Mouse (Mus musculus): ENCODE measurements at regions not wholly inside any gene's neighbourhood (a gene's known extent, or its start where the extent isn't known, plus 50 kb on each side); places are given as distances from the start of the nearest gene placed in this dataset.

DNA sequence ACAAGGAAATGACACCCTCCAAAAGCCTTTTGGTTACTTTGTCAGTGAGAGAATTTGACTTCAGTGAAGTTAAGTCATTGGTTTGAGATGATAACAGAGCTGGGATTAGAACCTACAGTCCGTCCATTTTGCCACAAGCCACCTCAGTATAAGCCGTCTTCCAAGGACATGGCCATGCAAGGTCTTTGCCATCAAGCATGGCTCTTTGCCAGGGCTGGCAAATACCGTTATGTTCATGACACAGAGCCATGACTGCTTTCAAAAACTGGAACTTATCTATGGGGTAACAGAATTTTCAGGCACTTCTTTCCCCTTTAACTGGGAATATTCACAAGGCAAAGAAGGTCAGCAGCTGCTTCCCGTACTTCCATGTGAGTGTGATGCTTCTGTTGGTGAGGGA is 441.9 kb upstream of the Fam19a5 start:
- peak; percentile 42 for DNase-seq

DNA sequence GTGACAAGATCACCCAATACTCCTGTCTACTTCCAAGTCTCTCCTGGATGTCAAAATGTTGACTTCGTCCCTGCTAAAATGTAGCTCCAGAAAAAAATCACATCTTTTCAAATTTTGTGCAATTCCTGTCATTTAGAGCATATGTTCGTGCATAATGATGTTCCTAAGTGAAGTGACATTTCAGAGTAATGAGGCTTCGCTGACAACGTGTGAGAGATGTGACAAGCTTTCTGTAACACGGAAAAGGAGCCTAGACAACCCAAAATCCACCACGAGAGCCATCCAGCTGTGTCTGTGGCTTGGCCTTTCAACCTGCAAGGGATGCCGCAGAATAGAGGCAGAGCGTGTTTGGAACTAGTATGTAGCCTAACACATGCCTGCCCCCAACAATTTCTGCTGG is 438.1 kb upstream of the Fam19a5 start:
- no peak for DNase-seq

DNA sequence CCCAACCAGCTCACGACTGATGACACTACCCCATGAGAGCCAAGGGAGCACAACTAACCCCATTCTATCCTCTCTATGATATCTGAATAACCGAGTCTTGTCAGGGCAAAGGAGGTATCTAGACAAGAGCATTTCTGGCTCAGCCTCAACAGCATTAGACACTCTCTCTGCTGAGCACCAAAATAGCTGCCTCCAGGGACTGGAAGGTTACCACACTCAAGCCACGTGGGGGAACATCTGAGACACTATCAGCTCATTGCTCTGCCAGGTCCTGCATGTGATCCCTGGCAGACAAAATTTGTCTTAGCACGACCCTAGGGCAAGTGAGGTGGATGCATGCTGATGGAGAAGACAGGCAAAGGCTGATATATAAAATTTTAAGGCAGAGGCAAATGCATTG is 436.4 kb upstream of the Fam19a5 start:
- no peak for DNase-seq

DNA sequence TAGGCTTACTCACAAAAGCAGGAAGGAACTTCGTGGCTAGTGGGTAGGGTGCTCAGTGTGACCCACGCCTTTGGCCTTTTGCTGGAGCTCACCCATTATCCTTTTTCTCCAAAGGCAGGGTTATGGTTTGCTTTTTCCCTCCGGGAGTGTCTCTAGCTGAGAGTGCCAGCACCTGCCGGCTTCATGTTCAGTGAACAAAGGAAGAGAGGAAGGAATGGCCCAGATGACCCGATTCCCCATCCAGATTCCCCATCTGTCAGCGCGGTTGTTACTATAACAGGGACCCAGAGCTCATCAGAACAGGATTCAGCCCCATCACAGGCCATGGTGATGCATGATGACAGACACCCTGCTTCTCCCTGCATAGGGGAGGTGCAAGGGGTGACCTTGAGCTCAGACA is 435.7 kb upstream of the Fam19a5 start:
- no peak for DNase-seq

DNA sequence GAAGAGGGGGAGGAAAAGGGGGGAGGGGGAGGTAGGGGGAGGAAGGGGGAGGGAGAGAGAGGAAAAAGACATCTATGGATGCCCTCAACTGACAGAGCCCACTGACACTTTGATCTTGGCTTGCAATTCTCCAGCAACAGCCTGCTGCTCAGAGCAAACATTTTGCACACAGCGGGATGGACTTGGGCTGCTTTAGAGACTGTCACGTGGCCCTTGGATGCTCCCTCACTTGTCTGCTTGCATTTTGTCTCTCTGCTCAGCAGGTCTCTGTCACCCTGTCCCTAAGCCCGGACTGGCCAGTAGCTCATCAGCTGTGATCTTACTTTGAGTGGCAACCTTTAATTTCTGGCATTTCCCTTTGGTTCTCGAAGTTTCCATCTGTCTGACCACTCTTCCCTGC is 421.4 kb upstream of the Fam19a5 start:
- DNase-seq = no peak

DNA sequence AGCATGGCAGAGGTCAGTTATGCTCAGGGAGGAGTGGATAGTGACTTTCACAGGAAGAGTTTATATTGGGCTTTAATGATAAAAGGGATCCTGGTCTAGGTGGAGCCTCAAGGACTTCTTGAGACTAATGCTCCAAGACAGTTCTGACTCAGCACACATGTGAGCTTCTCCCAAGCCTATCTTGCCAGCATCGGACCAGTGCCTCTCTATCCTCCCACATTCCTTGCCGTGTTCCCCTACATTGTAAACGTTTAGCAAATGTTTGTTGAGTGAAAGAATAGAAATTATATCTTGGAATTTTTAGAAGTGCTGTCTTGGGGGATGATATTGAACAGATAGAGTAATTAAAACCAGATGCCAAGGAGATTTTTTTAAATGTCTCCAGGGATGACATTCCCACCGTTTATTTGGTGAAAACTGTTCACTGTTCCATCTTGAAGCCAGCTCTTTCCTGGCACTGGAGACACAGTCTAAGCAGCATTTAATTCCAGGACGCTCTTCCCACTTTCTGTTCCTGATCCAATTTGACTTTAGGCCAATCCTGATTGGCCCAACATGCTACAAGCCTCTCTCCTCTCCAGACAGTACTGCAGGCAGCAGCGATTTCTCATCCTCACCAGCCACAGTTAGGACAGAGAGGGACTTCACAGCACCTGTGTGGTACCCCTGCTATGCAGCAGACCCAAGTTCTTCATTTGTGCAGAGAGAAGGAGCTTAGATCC is 418.5 kb upstream of the Fam19a5 start:
- no peak for DNase-seq

DNA sequence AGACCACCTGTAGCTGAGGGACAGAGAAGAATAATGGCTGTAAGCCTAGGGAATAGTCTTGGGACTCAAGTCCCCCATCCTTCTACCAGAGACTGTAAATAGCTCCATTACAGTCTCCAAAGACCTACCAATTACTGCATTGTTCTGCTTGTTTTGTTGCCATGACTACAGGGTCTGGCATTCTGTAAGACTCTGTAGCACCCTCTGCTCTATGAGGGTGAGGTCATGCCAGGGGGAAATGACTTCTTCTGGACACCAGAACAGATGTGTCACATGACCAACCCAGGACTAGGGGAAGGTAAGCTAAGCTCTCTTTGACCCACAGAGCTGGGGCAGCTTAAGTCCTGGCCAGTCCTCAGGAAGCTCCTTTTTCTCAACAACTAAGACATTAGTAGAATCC is 405.2 kb upstream of the Fam19a5 start:
- no peak for DNase-seq

DNA sequence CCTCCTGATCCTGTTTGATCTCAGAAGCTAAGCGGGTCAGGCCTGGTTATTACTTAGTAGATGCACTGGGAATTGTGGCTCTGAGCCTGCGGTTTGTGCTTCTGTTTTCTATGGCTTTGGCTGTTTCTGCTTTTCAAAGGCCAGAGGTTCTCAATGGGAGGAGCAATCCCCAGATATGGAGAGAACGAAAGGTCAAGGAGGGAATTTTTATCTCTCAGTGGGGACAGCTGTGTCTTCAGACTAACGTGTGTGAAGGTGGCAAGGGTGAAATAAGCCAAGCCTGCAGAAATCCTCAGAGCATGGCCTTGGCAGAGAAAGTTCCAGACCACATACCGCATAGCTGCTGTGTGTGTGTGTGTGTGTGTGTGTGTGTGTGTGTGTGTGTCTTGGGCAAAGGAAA is 375.0 kb upstream of the Fam19a5 start:
- DNase-seq = peak; percentile 35

DNA sequence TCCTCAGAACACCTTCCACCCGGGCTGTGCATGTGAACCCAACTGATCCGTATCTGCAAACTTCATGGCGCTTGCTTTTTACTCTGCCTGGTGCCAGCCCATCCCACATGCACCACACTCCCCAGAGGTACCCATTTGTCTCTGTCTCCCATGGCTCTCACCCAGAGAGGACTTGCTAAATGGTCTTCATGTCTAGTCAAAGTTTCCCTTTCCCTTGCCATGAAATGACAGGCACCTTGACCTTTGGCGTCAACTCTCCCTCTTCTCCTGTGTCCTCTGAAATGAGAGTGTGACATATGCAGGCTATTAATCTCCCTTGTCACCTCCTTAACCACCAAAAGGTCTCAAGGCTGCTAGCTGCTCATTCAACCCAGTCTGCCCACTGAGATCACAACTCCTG is 373.2 kb upstream of the Fam19a5 start:
- DNase-seq = peak; percentile 57

DNA sequence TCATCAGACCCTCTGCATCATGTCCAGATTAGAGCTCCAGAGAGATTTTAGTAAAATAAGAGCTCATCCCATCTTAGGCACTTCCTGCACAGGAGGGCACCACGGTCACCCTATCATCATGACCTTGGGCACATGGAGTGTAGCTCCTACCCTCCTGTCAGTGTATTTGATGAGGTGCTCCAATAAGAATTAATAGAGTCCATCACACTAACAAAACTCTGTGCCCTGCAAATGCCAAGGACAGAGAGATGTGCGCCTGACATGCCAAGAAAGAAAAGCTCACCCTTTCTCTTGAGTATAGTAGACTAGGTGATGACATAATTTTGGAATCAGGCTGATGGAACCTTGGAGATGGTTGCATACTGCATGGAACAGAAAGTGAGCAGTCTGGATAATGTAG is 371.0 kb upstream of the Fam19a5 start:
- DNase-seq = no peak

DNA sequence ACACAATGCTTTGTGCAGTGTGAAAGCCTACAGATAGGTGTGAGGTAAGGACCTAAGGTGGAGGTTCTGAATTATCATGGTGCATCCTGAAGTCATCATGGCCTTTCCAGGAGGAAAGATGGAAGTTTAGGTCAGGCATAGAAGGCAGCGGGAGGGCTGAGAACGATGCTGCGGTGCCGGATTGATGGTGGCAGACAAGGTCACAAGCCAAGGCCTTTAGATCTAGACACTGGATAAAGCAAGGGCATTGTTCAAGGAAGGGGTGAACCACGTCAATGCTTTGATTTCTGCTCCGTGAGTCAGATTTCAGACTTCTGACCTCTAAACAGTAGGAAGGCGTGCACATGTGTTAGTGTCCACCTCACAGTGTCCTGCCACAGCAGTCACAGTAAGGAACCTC is 365.5 kb upstream of the Fam19a5 start:
- peak; percentile 54 for DNase-seq

DNA sequence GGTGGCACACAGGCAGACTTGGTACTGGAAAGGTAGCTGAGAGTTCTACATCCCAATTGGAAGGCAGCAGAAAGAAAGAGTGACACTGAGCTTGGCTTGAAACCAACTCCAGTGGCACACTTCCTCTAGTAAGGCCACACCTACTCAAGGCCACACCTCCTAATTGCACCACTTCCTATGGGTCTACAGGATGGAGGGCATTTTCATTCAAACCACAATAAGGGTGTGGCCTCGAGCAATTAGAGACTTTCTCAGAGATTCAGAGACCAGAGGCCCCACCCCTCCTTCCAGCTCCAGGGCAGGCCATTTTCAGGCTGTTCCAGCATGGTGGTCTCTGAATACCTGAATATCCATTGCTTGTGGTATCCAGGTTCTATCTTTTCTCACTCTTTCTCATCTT is 363.3 kb upstream of the Fam19a5 start:
- no peak for DNase-seq

DNA sequence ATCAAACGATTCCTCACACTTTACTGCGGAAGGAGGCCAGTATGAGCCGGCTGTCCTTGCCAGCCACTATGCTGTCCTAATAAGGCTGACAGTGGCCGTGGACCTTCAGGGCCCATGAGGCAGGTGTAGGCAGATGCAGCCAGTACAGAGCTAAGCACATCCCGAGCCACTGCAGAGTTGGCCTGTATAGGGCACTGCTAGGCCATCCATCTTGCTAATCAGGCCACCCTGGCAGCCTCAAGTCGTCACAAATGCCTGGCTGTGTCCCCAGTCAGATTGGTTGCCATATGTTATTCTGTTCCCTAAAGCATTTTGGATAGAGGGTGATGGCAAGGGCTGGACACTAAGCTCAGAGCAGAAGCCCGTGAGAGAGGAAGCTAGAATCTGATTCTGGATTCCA is 359.9 kb upstream of the Fam19a5 start:
- DNase-seq = no peak

DNA sequence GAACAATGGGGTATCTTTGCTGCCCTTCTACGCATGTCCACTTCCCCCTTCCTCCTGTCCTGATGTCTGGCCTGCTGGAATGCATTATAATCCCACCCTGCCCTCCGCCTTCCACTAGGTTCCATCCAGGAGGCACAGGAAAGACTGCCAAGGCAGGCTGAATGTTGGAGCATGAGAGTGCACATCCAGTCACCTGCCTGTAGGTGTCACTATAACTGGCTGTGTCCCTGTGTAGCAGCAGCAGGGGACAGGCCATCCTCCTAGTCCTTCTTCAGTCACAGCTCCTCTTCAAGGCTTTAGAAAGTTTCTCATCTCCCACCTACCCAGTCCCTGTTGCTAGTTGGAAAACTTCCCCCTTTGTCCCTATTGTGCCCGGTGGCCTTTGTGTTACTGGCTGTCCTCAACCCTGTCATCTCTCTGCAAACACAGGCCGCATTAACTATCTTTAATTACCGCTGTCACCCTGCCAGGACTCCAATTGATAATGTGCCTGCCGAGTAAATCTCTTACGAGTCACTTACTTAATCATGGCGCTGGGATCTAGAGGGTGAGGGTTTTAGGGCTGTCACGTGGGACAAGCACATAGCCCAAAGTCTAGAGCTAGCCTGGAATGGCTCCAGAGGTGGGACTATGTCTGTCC is 355.2 kb upstream of the Fam19a5 start:
- DNase-seq = no peak

DNA sequence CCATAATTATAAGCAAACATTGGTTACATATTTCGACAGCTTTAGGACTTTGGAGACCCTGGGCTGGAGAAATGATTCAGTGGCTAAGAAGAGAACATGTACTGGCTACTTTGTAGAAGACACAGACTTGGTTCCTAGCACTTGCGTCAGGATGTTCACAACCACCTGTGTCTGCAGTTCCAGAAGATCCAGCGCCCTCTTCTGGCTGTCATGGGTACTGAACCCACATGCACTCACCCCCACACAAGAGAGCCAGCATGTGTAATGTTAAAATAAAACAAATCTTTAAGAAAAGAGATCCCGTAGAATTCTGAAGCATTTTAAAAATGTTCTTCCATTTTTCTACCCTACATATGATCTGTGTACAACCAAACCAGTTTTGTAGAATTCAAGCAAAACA is 352.2 kb upstream of the Fam19a5 start:
- DNase-seq = no peak

DNA sequence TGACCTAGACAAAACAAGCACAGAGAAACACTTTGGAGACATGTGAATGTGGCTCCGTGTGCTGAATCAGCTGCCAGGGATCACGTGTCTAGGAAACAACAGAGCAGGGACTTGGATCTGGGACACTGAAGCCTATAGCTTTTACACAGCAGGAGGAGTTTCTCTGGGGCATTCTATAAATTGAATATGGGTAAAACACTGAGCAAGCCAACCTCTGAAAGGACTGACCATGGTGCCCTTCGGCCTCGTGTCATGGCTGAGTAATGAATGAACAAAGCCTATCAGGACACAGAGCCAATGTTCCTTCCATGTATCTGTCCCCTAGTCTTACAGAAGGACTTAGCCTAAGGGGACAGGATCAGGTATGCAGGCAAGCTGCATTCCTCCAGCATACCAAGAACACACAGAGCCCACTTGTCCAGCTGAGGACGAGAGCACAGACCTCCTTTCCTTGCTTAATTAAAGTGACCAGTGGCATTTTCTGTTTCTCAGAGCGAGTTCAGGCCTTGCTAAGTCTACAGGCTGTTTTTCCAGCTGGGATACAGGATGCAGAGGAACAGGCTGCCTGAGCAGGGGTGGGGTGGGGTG is 347.7 kb upstream of the Fam19a5 start:
- no peak for DNase-seq

DNA sequence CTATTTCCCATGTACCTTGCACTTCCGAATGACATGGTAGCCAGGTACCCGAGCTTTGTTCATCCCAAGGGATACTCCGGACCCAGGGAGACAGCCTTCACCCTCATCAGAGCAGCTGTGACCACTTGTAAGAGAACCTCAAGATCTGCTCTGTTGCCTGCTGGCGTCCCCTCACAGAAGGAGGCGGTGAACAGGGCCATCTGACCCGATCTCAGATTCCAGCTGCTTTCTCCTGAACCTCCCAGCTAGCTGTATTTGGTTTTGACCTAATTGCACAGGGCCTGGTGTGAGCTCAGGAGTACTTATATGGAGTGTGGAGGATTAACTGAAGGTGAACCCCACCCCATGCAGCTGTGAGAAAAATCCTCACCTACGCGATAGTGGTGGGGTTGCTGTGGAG is 344.5 kb upstream of the Fam19a5 start:
- DNase-seq = no peak

DNA sequence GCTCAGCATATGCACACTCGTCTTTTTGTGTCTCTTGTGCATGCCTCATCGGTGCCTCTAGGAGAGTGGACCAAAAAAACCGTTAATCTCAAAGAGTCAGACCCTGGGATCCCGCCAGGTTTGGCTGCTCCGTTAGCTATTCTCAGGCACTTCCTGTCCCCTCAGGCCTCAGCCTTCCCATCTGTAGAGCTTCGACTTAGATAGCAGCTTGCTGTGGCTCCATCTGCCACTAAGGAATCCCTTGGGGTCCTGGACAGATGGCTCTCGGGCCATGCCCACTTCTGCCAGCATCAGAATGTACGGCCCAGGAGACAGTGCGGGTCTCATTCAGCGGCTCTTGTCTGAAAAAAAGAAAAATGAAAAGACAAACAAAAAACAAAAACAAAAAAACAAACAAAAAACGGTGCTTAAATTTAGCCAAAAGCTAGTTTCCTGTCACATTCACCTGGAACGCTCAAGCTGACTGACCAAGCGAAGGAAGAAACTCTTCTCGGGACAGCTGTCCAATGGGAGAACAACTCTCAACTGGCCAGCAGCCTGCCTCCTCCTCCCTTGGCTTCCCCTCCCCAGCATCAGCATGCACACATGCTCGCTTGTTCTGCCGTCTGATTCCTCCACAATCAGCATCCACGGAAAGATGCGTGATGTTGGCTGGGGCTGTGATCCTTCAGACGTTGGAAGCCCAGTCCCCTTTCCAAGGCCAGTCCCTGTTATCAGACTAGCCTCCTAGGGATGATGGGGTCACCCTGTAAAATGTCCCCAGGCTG is 343.6 kb upstream of the Fam19a5 start:
- DNase-seq = no peak

DNA sequence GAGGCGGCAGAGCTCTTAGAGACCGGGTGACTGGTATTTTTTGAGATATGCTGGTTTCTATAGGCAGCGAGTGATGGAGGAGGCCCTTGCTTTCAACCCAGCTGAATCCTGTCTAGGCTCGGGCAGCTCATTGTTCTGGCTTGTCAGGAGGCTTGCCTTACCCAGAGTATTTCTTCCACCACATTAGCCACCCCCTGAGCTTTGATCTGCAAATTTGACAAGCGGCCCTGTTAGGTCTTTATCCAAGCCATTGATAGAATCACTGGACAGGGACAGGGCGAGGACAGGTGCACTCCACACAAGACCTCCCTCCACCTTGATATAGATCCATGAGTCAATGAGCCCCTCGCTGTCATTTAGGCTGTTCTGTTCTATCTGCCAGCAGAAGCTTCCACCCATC is 343.0 kb upstream of the Fam19a5 start:
- DNase-seq = no peak

DNA sequence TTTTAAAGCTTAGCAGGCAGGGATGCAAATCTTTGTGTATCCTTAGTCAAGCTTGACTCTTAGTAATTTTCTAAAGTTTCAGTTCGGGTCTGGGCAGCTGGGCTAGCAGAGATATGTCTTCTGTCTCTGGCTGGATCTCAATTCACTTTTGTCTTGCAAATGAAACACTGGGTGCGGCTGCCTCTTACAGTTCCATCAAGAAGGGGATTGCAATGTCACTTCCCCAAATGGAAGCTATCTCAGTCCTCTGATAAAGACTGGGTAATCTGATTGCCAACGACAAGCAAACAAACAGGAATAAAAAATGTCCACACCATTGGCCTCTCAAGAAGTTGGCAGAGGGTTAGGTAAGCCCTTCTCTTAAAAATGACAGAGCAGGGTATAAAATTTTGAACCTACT is 314.1 kb upstream of the Fam19a5 start:
- no peak for DNase-seq

DNA sequence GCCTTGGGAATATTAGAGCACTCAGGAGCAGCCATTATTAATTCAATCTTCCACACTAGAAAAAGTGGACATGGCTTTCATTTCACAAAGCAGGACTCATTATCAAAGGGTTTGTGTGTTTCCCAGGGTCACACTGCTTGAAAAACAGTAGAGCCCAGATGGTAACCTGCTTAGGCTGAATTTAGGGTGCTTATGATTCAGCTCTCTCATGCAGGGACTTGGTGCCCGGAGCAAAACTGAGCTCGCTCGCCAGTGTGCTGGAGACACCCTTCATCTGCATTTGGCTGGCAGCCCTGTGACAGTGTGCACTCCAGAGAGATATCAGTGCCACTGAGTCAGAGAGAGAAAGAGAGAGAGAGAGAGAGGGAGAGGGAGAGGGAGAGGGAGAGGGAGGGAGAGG is 308.0 kb upstream of the Fam19a5 start:
- no peak for DNase-seq

DNA sequence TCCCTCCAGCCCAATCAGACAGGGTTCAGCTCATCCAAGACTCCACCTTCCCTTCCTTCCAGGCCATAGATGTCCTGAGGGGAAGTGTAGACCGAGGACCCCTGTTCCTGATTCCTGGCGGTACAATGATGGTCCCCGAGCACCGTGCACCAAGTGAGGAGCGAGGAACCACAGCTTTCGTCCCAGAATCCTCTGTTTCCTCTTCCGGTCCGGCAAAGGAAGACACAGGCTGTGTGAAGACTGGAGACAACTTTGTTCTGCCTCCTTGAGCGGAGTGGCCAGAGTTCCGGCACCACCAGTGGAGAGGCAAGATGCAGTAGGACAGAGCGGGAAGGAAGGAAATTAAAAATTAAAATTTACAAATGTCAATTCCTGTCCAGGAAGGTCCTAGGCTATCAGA is 305.0 kb upstream of the Fam19a5 start:
- no peak for DNase-seq

DNA sequence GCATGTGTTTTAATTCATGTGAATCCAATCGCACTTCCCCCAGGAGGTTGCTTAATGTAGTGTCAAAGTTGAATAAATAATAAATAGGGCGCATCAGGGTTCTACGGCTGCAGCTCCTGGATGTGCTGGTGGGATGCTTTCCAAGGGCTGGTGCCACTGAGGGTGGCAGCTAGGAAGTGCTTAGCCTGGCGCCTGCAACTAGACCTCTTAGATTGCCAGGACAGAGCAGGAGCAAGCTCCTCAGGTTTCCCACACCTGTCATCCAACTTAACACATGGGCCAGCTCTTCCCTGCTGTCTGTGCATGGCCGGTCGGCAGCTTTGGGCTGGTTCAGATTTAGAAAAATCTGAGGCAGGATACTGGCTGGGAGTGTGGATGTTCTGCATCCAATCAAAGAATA is 282.6 kb upstream of the Fam19a5 start:
- no peak for DNase-seq
